Mouse (Mus musculus): ENCODE data around the gene Adssl1. TPM values are rescaled to one million over a fixed set of nuclear protein-coding genes. Genes with fewer than 3 reads are reported as not detected.

Adssl1 gene
- total and polyA plus RNA-seq, 3 experiments, result 10.2 to 29.4 (median 10.7) TPM

DNA sequence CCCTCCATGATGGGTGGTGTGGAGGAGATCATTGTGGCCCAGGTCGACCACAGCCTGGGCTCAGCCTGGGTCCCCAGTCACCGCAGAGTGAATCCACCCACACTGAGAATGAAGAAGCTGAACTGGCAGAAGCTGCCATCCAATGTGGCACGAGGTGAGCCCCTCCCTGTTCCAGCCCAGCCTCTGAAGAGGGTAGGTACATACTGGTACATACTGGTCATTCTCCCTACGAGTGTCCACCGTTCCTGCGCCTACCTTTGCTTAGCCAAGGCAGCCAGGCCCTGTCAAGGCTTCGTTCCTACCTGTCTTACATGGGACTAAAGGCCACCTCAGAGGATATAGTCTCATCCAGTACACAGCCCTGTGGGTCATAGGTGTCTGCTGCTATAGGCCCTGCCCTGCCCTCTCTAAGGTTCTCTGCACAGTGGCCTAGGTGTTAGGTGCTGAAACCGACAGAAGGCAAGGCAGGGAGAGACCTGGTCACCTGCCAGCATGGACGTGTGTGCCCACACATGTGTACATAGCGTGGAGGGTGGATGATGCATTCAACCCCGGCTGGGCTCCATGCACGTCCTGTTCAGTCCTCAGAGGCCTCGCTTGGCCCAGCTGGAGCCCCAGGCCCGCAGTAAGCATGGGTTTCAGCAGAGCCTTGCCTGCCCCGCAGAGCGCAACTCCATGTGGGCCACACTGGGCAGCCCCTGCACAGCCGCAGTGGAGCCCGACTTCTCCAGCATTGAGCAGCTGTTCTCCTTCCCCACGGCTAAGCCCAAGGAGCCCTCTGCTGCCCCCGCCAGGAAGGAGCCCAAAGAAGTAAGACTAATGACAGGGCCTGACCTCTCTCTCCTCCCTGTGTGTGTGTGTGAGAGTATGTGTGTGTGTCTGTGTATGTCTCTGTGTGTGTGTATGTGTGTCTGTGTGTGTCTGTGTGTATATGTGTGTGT lies 14.9 kb upstream of the Adssl1 start:
- TF ChIP-seq NRF1 (IDR thresholded peaks at IDR 0.05; ENCODE audit: low read depth, low read length) (peak; percentile 77), RAD21 (IDR thresholded peaks at IDR 0.05; ENCODE audit: low read depth, low read length) (peak; percentile 52), CTCF (conservative IDR thresholded peaks at IDR 0.05 in 1 of 2, IDR thresholded peaks at IDR 0.05 in 1 of 2; ENCODE audit: low read depth in 2 of 2, low read length in 2 of 2) (peak in 1 of 2 experiments; percentile 72; a peak in 2 of 4 replicates), MXI1 (IDR thresholded peaks at IDR 0.05; ENCODE audit: low read depth, low read length) (no peak), SMC3 (IDR thresholded peaks at IDR 0.05; ENCODE audit: low read depth, low read length) (peak; percentile 65), TBP (conservative IDR thresholded peaks at IDR 0.05; ENCODE audit: low read depth, low read length) (no peak), ETS1 (conservative IDR thresholded peaks at IDR 0.05; ENCODE audit: low read depth, low read length) (0 out of 2 replicates have a peak, but pooled peaks have one; percentile 14)
- no peak overlapping the region for H3K4me3 ChIP-seq (replicated peaks in 1 of 3; ENCODE audit: low read depth in 2 of 3, low read length in 2 of 3, poor library complexity in 1 of 3)
- dilution Hi-C loops (cut with MboI; ENCODE audit: extremely low pct_ligation_motif_present, extremely low pct_unique_long_range_greater_than_20kb, low sequenced_read_pairs) (no loop called here), in situ Hi-C loops (cut with MboI; ENCODE audit: low pct_ligation_motif_present, low pct_unique_long_range_greater_than_20kb, low sequenced_read_pairs) (no loop called here)
- no peaks in the 10 kb centered on the region for H3K27me3 ChIP-seq (replicated peaks)
- H3K4me1 ChIP-seq (ENCODE audit: control insufficient read depth in 1 of 2, insufficient read depth in 2 of 2), result peaks cover 27 to 74% of the 10 kb centered on the region in 2 experiments
- 0 out of 2 replicates have a peak overlapping the region, but pooled peaks have one; percentile 27 for H3K27ac ChIP-seq (ENCODE audit: insufficient read depth, low read depth)
- no peaks in the 10 kb centered on the region for H3K9me3 ChIP-seq (replicated peaks; ENCODE audit: low read length)
- peaks cover 92 to 95% of the 10 kb centered on the region in 2 experiments for H3K36me3 ChIP-seq (replicated peaks in 1 of 2; ENCODE audit: control insufficient read depth in 1 of 2, insufficient read depth in 1 of 2, low read length in 1 of 2)
- no peak overlapping the region for H3K9ac ChIP-seq (ENCODE audit: insufficient read depth, low read depth)
- DNase-seq (ENCODE audit: extremely low read depth), result peak; percentile 69
- no peak overlapping the region for H3K4me2 ChIP-seq (ENCODE audit: insufficient read depth, low read depth, poor library complexity, severe bottlenecking)
- no peaks in the 10 kb centered on the region for H3K79me2 ChIP-seq (replicated peaks; ENCODE audit: control insufficient read depth, extremely low read depth, insufficient read depth, poor library complexity, severe bottlenecking)

DNA sequence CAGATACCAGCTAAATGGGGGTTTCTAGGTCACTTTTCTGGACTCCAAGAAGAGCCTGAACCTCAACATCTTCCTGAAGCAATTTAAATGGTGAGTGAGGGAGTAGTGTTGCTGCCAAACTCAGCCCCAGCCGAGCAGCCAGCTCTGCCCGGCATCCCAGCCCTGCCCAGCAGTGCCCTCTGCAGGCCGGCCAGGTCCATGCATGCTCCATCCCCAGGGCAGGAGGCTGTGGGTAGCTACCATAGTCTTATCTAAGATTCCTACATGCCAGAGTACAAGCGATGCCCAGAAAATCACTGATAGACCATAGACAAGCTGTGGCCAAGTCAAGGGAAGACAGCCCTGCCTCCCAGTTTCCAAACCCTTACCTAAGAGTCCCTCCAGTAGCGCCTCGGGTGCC lies 14.1 kb upstream of the Adssl1 start:
- H3K9ac ChIP-seq (ENCODE audit: insufficient read depth, low read depth), result no peak overlapping the region
- no peaks in the 10 kb centered on the region for H3K79me2 ChIP-seq (replicated peaks; ENCODE audit: control insufficient read depth, extremely low read depth, insufficient read depth, poor library complexity, severe bottlenecking)
- H3K36me3 ChIP-seq (replicated peaks in 1 of 2; ENCODE audit: control insufficient read depth in 1 of 2, insufficient read depth in 1 of 2, low read length in 1 of 2), result peaks cover 92 to 95% of the 10 kb centered on the region in 2 experiments
- dilution Hi-C loops (cut with MboI; ENCODE audit: extremely low pct_ligation_motif_present, extremely low pct_unique_long_range_greater_than_20kb, low sequenced_read_pairs), result no loop called here
- no peak overlapping the region for H3K27ac ChIP-seq (ENCODE audit: insufficient read depth, low read depth)
- H3K4me3 ChIP-seq (replicated peaks in 1 of 3; ENCODE audit: low read depth in 2 of 3, low read length in 2 of 3, poor library complexity in 1 of 3), result no peak overlapping the region
- peak; percentile 58 for DNase-seq (ENCODE audit: extremely low read depth)
- in situ Hi-C loops (cut with MboI; ENCODE audit: low pct_ligation_motif_present, low pct_unique_long_range_greater_than_20kb, low sequenced_read_pairs), result no loop called here
- no peaks in the 10 kb centered on the region for H3K9me3 ChIP-seq (replicated peaks; ENCODE audit: low read length)
- H3K4me1 ChIP-seq (ENCODE audit: control insufficient read depth in 1 of 2, insufficient read depth in 2 of 2), result peaks cover 27 to 66% of the 10 kb centered on the region in 2 experiments
- no peak overlapping the region for H3K4me2 ChIP-seq (ENCODE audit: insufficient read depth, low read depth, poor library complexity, severe bottlenecking)
- no peaks in the 10 kb centered on the region for H3K27me3 ChIP-seq (replicated peaks)
- TF ChIP-seq CHD2 (IDR thresholded peaks at IDR 0.05; ENCODE audit: low read length) (no peak), GABPA (IDR thresholded peaks at IDR 0.05; ENCODE audit: insufficient replicate concordance, low read depth, low read length) (no peak), ELF1 (IDR thresholded peaks at IDR 0.05; ENCODE audit: low read depth, low read length) (no peak), POLR2A (IDR thresholded peaks at IDR 0.05; ENCODE audit: low read depth, low read length) (0 out of 2 replicates have a peak, but pooled peaks have one; percentile 0), ZC3H11A (IDR thresholded peaks at IDR 0.05; ENCODE audit: low read depth, low read length) (peak; percentile 26), MYC (IDR thresholded peaks at IDR 0.05; ENCODE audit: low read depth, low read length) (no peak), ZNF384 (IDR thresholded peaks at IDR 0.05; ENCODE audit: low read depth, low read length) (no peak), CTCF (conservative IDR thresholded peaks at IDR 0.05 in 1 of 2, IDR thresholded peaks at IDR 0.05 in 1 of 2; ENCODE audit: low read depth in 2 of 2, low read length in 2 of 2) (peak; percentile 61 to 96), BHLHE40 (IDR thresholded peaks at IDR 0.05; ENCODE audit: low read depth, low read length) (no peak), JUN (IDR thresholded peaks at IDR 0.05; ENCODE audit: insufficient read depth, low read depth, low read length) (no peak), RCOR1 (conservative IDR thresholded peaks at IDR 0.05; ENCODE audit: low read depth, low read length) (no peak), MAZ (IDR thresholded peaks at IDR 0.05; ENCODE audit: low read depth, low read length) (no peak), TCF12 (IDR thresholded peaks at IDR 0.05; ENCODE audit: low read depth, low read length) (peak; percentile 35; the same call in 1 of the 2 replicates), ETS1 (conservative IDR thresholded peaks at IDR 0.05; ENCODE audit: low read depth, low read length) (no peak), USF1 (IDR thresholded peaks at IDR 0.05; ENCODE audit: low read depth, low read length) (no peak), PAX5 (IDR thresholded peaks at IDR 0.05; ENCODE audit: low read length) (no peak), CHD1 (IDR thresholded peaks at IDR 0.05; ENCODE audit: low read depth, low read length) (no peak), ZMIZ1 (IDR thresholded peaks at IDR 0.05; ENCODE audit: low read depth, low read length) (no peak), EP300 (IDR thresholded peaks at IDR 0.05; ENCODE audit: low read length) (no peak), USF2 (conservative IDR thresholded peaks at IDR 0.05; ENCODE audit: low read depth, low read length) (no peak), HCFC1 (IDR thresholded peaks at IDR 0.05; ENCODE audit: low read depth, low read length) (no peak), ZKSCAN1 (IDR thresholded peaks at IDR 0.05; ENCODE audit: borderline replicate concordance, low read depth, low read length) (no peak), NELFE (IDR thresholded peaks at IDR 0.05; ENCODE audit: low read depth, low read length) (peak; percentile 52; the same call in 1 of the 2 replicates), SMC3 (IDR thresholded peaks at IDR 0.05; ENCODE audit: low read depth, low read length) (peak; percentile 91), SIN3A (IDR thresholded peaks at IDR 0.05; ENCODE audit: low read length) (no peak), KAT2A (IDR thresholded peaks at IDR 0.05; ENCODE audit: insufficient replicate concordance, low read length) (no peak), RAD21 (IDR thresholded peaks at IDR 0.05; ENCODE audit: low read depth, low read length) (peak; percentile 86)
